Mouse (Mus musculus): ENCODE results near the gene Minpp1. TPM values are rescaled to one million over a fixed set of nuclear protein-coding genes. Genes with fewer than 3 reads are reported as not detected.

Gene Minpp1
- polyA plus RNA-seq, 1 experiment from 2014 or later: 58.2 TPM

GRCm38 (mm10) chr19:32466478-32466877 is 19.1 kb upstream of the Minpp1 start, which contains the start of gene Rpl9-ps6:
Gene Rpl9-ps6, minus strand, starts transcription at chr19:32466578.
- no peak for ATAC-seq (ENCODE audit: insufficient number of reproducible peaks, insufficient read depth, low FRiP score, low read depth)
- Histone ChIP-seq H3K4me1 (ENCODE audit: control insufficient read depth, insufficient read depth, low read length) (no peaks in the 10 kb centered on the region), H3K36me3 (ENCODE audit: control insufficient read depth, insufficient read depth, low read length) (no peaks in the 10 kb centered on the region), H3K9me3 (ENCODE audit: control insufficient read depth, low read depth, low read length) (no peaks in the 10 kb centered on the region), H3K27me3 (ENCODE audit: control insufficient read depth, insufficient read depth, low read length) (no peaks in the 10 kb centered on the region), H3K4me2 (replicated peaks; ENCODE audit: low read depth, low read length) (no peak within 1 kb of the TSS), H3K9ac (replicated peaks; ENCODE audit: low read depth, low read length) (no peak within 1 kb of the TSS), H3K4me3 (ENCODE audit: low read depth, low read length) (no peak within 1 kb of the TSS), H3K27ac (ENCODE audit: low read length) (no peak within 1 kb of the TSS)
- 81% methylated on average over 5 of the region's 6 CpGs for WGBS

DNA sequence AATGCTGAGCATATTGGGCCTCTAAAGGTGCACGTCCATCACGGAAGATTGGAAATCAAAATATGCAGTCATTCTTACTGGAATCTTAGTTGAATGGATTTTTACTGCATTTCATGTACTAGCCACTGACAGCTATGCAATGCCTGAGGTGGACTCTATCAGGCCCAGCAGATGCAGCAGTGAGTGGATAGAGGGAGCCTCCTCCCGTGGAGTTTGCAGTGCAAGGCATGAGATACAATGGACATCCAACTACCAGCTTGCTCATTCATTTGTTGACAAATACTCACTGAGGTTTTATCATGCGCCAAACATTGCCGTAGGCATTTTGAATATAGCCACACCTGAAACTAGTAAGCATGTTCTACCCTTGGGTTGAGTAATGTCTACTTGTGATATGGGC is 18.2 kb upstream of the Minpp1 start:
- Histone ChIP-seq H3K27ac (ENCODE audit: low read length) (no peak overlapping the region), H3K27me3 (ENCODE audit: control insufficient read depth, insufficient read depth, low read length) (no peaks in the 10 kb centered on the region), H3K4me2 (replicated peaks; ENCODE audit: low read depth, low read length) (no peak overlapping the region), H3K9ac (replicated peaks; ENCODE audit: low read depth, low read length) (no peak overlapping the region), H3K4me1 (ENCODE audit: control insufficient read depth, insufficient read depth, low read length) (no peaks in the 10 kb centered on the region), H3K36me3 (ENCODE audit: control insufficient read depth, insufficient read depth, low read length) (no peaks in the 10 kb centered on the region), H3K9me3 (ENCODE audit: control insufficient read depth, low read depth, low read length) (no peaks in the 10 kb centered on the region), H3K4me3 (ENCODE audit: low read depth, low read length) (no peak overlapping the region)
- no peak for ATAC-seq (ENCODE audit: insufficient number of reproducible peaks, insufficient read depth, low FRiP score, low read depth)
- WGBS: 91% methylated on average over 5 of the region's 5 CpGs

DNA sequence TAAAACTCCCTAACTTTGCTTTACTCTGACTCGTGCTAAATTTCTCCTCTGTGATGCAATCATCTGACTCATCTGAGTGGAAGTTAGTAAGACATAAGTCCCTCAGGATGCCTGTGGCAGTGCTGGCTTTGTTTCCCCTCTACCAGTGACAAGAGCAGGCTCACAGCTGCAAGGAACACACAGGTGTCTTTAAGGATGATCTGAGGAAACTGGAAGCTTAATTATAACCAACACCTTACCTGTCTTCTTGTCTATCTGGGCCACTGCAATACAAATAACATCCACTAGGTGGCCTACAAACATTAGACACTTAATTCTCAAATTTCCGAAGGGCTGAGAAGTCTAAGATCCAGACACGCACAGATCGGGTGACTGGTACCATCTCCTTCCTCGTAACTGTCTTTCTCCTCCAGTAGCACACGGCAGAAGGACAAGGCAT is 15.5 kb upstream of the Minpp1 start:
- Histone ChIP-seq H3K4me1 (ENCODE audit: control insufficient read depth, insufficient read depth, low read length) (no peaks in the 10 kb centered on the region), H3K27ac (ENCODE audit: low read length) (no peak overlapping the region), H3K36me3 (ENCODE audit: control insufficient read depth, insufficient read depth, low read length) (no peaks in the 10 kb centered on the region), H3K4me3 (ENCODE audit: low read depth, low read length) (no peak overlapping the region), H3K9ac (replicated peaks; ENCODE audit: low read depth, low read length) (no peak overlapping the region), H3K4me2 (replicated peaks; ENCODE audit: low read depth, low read length) (no peak overlapping the region), H3K9me3 (ENCODE audit: control insufficient read depth, low read depth, low read length) (0 out of 2 replicates have a peak, but pooled peaks cover 3% of the 10 kb centered on the region), H3K27me3 (ENCODE audit: control insufficient read depth, insufficient read depth, low read length) (no peaks in the 10 kb centered on the region)
- no peak for ATAC-seq (ENCODE audit: insufficient number of reproducible peaks, insufficient read depth, low FRiP score, low read depth)
- WGBS: 28% methylated on average over 6 of the region's 6 CpGs

- no peak overlapping the region for H3K27ac ChIP-seq (ENCODE audit: low read length)
- H3K36me3 ChIP-seq (ENCODE audit: control insufficient read depth, insufficient read depth, low read length): no peaks in the 10 kb centered on the region
- H3K9ac ChIP-seq (replicated peaks; ENCODE audit: low read depth, low read length): no peak overlapping the region
- no peaks in the 10 kb centered on the region for H3K27me3 ChIP-seq (ENCODE audit: control insufficient read depth, insufficient read depth, low read length)
- 81% methylated on average over 13 of the region's 13 CpGs for WGBS
- H3K4me1 ChIP-seq (ENCODE audit: control insufficient read depth, insufficient read depth, low read length): no peaks in the 10 kb centered on the region
- H3K9me3 ChIP-seq (ENCODE audit: control insufficient read depth, low read depth, low read length): 0 out of 2 replicates have a peak, but pooled peaks cover 3% of the 10 kb centered on the region
- H3K4me2 ChIP-seq (replicated peaks; ENCODE audit: low read depth, low read length): no peak overlapping the region
- no peak for ATAC-seq (ENCODE audit: insufficient number of reproducible peaks, insufficient read depth, low FRiP score, low read depth)
- H3K4me3 ChIP-seq (ENCODE audit: low read depth, low read length): no peak overlapping the region
Measured at GRCm38 (mm10) chr19:32470570-32471263, 14.9 kb upstream of the Minpp1 start.

- Histone ChIP-seq H3K9me3 (ENCODE audit: control insufficient read depth, low read depth, low read length) (0 out of 2 replicates have a peak, but pooled peaks cover 3% of the 10 kb centered on the region), H3K36me3 (ENCODE audit: control insufficient read depth, insufficient read depth, low read length) (no peaks in the 10 kb centered on the region), H3K27ac (ENCODE audit: low read length) (no peak overlapping the region), H3K4me3 (ENCODE audit: low read depth, low read length) (no peak overlapping the region), H3K4me2 (replicated peaks; ENCODE audit: low read depth, low read length) (no peak overlapping the region), H3K27me3 (ENCODE audit: control insufficient read depth, insufficient read depth, low read length) (no peaks in the 10 kb centered on the region), H3K9ac (replicated peaks; ENCODE audit: low read depth, low read length) (no peak overlapping the region), H3K4me1 (ENCODE audit: control insufficient read depth, insufficient read depth, low read length) (no peaks in the 10 kb centered on the region)
- WGBS: 80% methylated on average over 12 of the region's 12 CpGs
- no peak for ATAC-seq (ENCODE audit: insufficient number of reproducible peaks, insufficient read depth, low FRiP score, low read depth)
Measured at GRCm38 (mm10) chr19:32476016-32476711, 9.4 kb upstream of the Minpp1 start.

DNA sequence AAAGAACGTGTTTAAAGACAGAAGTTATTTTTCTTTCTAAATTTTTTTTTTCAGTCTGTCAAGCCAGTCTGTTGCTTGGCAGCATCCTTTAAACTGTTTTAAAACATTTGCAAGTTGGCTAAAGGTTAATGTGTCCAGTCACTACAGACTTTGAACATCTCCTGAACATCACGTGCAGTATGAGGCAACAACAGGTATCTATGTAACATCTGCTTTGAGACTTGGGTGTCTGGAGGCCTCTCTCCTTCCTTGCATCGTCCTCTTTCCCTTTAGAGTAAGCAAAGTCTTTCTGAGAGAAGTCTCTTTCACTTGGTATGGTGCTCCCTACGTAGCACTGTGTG is 8.9 kb upstream of the Minpp1 start:
- no peaks in the 10 kb centered on the region for H3K27me3 ChIP-seq (ENCODE audit: control insufficient read depth, insufficient read depth, low read length)
- H3K36me3 ChIP-seq (ENCODE audit: control insufficient read depth, insufficient read depth, low read length): no peaks in the 10 kb centered on the region
- H3K4me3 ChIP-seq (ENCODE audit: low read depth, low read length): no peak overlapping the region
- no peak for ATAC-seq (ENCODE audit: insufficient number of reproducible peaks, insufficient read depth, low FRiP score, low read depth)
- 0 out of 2 replicates have a peak, but pooled peaks cover 3% of the 10 kb centered on the region for H3K9me3 ChIP-seq (ENCODE audit: control insufficient read depth, low read depth, low read length)
- H3K27ac ChIP-seq (ENCODE audit: low read length): no peak overlapping the region
- H3K4me2 ChIP-seq (replicated peaks; ENCODE audit: low read depth, low read length): no peak overlapping the region
- no peak overlapping the region for H3K9ac ChIP-seq (replicated peaks; ENCODE audit: low read depth, low read length)
- no peaks in the 10 kb centered on the region for H3K4me1 ChIP-seq (ENCODE audit: control insufficient read depth, insufficient read depth, low read length)
- 77% methylated on average over 4 of the region's 4 CpGs for WGBS

- 79% methylated on average over 5 of the region's 5 CpGs for WGBS
- H3K9me3 ChIP-seq (ENCODE audit: control insufficient read depth, low read depth, low read length): no peaks in the 10 kb centered on the region
- H3K27ac ChIP-seq (ENCODE audit: low read length): no peak overlapping the region
- peaks cover 6% of the 10 kb centered on the region; the same call in 1 of the 2 replicates for H3K4me1 ChIP-seq (ENCODE audit: control insufficient read depth, insufficient read depth, low read length)
- no peaks in the 10 kb centered on the region for H3K27me3 ChIP-seq (ENCODE audit: control insufficient read depth, insufficient read depth, low read length)
- no peak for ATAC-seq (ENCODE audit: insufficient number of reproducible peaks, insufficient read depth, low FRiP score, low read depth)
- H3K4me2 ChIP-seq (replicated peaks; ENCODE audit: low read depth, low read length): no peak overlapping the region
- no peak overlapping the region for H3K4me3 ChIP-seq (ENCODE audit: low read depth, low read length)
- H3K36me3 ChIP-seq (ENCODE audit: control insufficient read depth, insufficient read depth, low read length): no peaks in the 10 kb centered on the region
- H3K9ac ChIP-seq (replicated peaks; ENCODE audit: low read depth, low read length): no peak overlapping the region
Measured at GRCm38 (mm10) chr19:32480255-32480654, 5.3 kb upstream of the Minpp1 start.

GRCm38 (mm10) chr19:32480791-32481442 is 4.7 kb upstream of the Minpp1 start:
- Histone ChIP-seq H3K36me3 (ENCODE audit: control insufficient read depth, insufficient read depth, low read length) (no peaks in the 10 kb centered on the region), H3K9me3 (ENCODE audit: control insufficient read depth, low read depth, low read length) (no peaks in the 10 kb centered on the region), H3K4me3 (ENCODE audit: low read depth, low read length) (no peak overlapping the region), H3K9ac (replicated peaks; ENCODE audit: low read depth, low read length) (no peak overlapping the region), H3K27me3 (ENCODE audit: control insufficient read depth, insufficient read depth, low read length) (no peaks in the 10 kb centered on the region), H3K4me2 (replicated peaks; ENCODE audit: low read depth, low read length) (no peak overlapping the region), H3K27ac (ENCODE audit: low read length) (0 out of 2 replicates have a peak overlapping the region, but pooled peaks have one; percentile 7), H3K4me1 (ENCODE audit: control insufficient read depth, insufficient read depth, low read length) (peaks cover 6% of the 10 kb centered on the region; the same call in 1 of the 2 replicates)
- WGBS: 82% methylated on average over 8 of the region's 8 CpGs
- no peak for ATAC-seq (ENCODE audit: insufficient number of reproducible peaks, insufficient read depth, low FRiP score, low read depth)

Measured in stomach, embryonic 14.5 days (tissue).